Comparison of ENCODE assay signal across 14 mouse cellular contexts in the genomic region with DNA sequence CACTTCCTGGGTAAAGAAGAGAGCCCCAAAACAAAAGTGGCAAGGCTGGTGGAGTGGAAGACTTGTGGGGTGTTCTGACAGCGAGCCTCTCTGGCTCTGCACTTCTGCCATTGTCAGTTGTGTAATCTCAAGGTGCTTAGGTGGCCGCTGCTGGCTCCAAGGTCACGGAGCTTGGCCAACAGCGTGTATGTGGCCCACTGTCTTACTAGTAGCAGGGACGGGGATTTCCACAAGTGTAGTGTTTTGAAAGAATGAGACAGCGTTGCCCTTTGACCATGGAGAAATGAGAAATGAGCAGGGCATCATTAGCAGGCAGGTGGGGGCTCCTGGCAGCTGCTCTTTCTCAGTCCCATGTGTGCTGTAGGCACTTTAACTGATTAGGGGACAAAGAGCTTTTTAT. TPM values are rescaled to one million over a fixed set of nuclear protein-coding genes. Genes with fewer than 3 reads are reported as not detected.
DNase-seq lines count a peak whose midpoint lies in the region; TF ChIP-seq lines count a peak whose summit lies in the region.
"Had no signal": no experiment of that assay in that cellular context is flagged by ENCODE, and none has a peak within 500 bp of the region (broad histone marks: within the 10 kb centered on the region; RNA-seq: fewer than 3 reads in every experiment).

No protein-coding gene starts in this region.

- TF ChIP-seq POLR2A in bone marrow, adult 2 months (IDR thresholded peaks at IDR 0.05; ENCODE audit: borderline replicate concordance, control insufficient read depth, low read depth, low read length), result no peak

- H3K4me3 ChIP-seq in bone marrow, adult 2 months (replicated peaks; ENCODE audit: control insufficient read depth, low read depth, low read length), result no peak overlapping the region
- H3K4me3 ChIP-seq: embryonic facial prominence, embryonic 10.5 days; heart, embryonic 10.5 days; limb, embryonic 12.5 days; stomach, embryonic 15.5 days had no signal

- 0 out of 2 replicates have a peak overlapping the region, but pooled peaks have one; percentile 15 for H3K27ac ChIP-seq in bone marrow, adult 2 months (ENCODE audit: control insufficient read depth, insufficient read depth, low read depth, low read length, poor library complexity)
- H3K27ac ChIP-seq: embryonic facial prominence, embryonic 10.5 days; heart, embryonic 10.5 days; limb, embryonic 12.5 days; stomach, embryonic 15.5 days had no signal

- intact Hi-C loops in left cerebral cortex, postnatal 36 days (cut with DNase I), result no loop called here

- peak; percentile 63 for DNase-seq in adrenal gland, postnatal 14 days
- DNase-seq in adrenal gland, adult 8-10 months, result no peak
- peak; percentile 38 for DNase-seq in kidney, postnatal 14 days
- DNase-seq in kidney, postnatal 10 days, result no peak
- DNase-seq in lung, postnatal 36 days, result peak; percentile 45
- DNase-seq in spleen, postnatal 36 days (ENCODE audit: low spot score in 2 of 2), result no peak
- DNase-seq in left cerebral cortex, postnatal 36 days (ENCODE audit: low spot score in 2 of 2), result no peak
- DNase-seq: cerebellum, adult 11 months; forebrain, postnatal 0 days had no signal

- H3K4me1 ChIP-seq in bone marrow, adult 2 months (ENCODE audit: control insufficient read depth, insufficient read depth, low read length), result peaks cover 4% of the 10 kb centered on the region; the same call in 1 of the 2 replicates

- 40% methylated on average over 6 of the region's 6 CpGs for WGBS in bone marrow, adult 2 months

- no peak for TF ChIP-seq CTCF in bone marrow, adult 2 months (IDR thresholded peaks at IDR 0.05; ENCODE audit: control insufficient read depth, insufficient read depth, low read length)

RNA-seq across cellular contexts. Expression of a gene that starts 3.1 kb away (rescaled TPM):
- total RNA-seq in adrenal gland, postnatal 14 days (2021), result 348 and 368 TPM in 2 replicates
- 100 to 1,000 TPM; 434 to 557 (median 482) TPM for total RNA-seq in adrenal gland, adult 8-10 months (2022)
- 61.3 and 127 TPM in 2 replicates for polyA plus RNA-seq in bone marrow, adult 2 months (2011; ENCODE audit: insufficient read depth, insufficient read length, low replicate concordance, missing spikeins)
- total RNA-seq in left cerebral cortex, postnatal 36 days (2021), result 100 to 1,000 TPM; 258 to 303 TPM

RNA-seq across cellular contexts. Expression of a gene that starts 38.3 kb away (rescaled TPM):
- 7.9 and 9.2 TPM in 2 replicates for total RNA-seq in adrenal gland, postnatal 14 days (2021)
- 10 to 100 TPM; 15.0 to 30.3 (median 18.9) TPM for total RNA-seq in adrenal gland, adult 8-10 months (2022)
- polyA plus RNA-seq in bone marrow, adult 2 months (2011; ENCODE audit: insufficient read depth, insufficient read length, low replicate concordance, missing spikeins), result 6.8 and 20.6 TPM in 2 replicates
- 1 to 10 TPM; 4.8 to 5.5 TPM for total RNA-seq in left cerebral cortex, postnatal 36 days (2021)

RNA-seq across cellular contexts. Expression of a gene that starts 56.7 kb away (rescaled TPM):
- 94.0 and 100 TPM in 2 replicates for total RNA-seq in adrenal gland, postnatal 14 days (2021)
- total RNA-seq in adrenal gland, adult 8-10 months (2022), result 100 to 1,000 TPM; 160 to 191 (median 169) TPM
- polyA plus RNA-seq in bone marrow, adult 2 months (2011; ENCODE audit: insufficient read depth, insufficient read length, low replicate concordance, missing spikeins), result 54.9 and 73.7 TPM in 2 replicates
- total RNA-seq in left cerebral cortex, postnatal 36 days (2021), result 10 to 100 TPM; 52.4 to 54.5 TPM

RNA-seq across cellular contexts. Expression of a gene that starts 56.8 kb away (rescaled TPM):
- total RNA-seq in adrenal gland, postnatal 14 days (2021), result 19.9 and 23.5 TPM in 2 replicates
- total RNA-seq in adrenal gland, adult 8-10 months (2022), result 10 to 100 TPM; 24.1 to 33.3 (median 28.1) TPM
- 16.6 and 19.1 TPM in 2 replicates for polyA plus RNA-seq in bone marrow, adult 2 months (2011; ENCODE audit: insufficient read depth, insufficient read length, low replicate concordance, missing spikeins)
- 10 to 100 TPM; 27.7 to 28.7 TPM for total RNA-seq in left cerebral cortex, postnatal 36 days (2021)

Comparison
In these comparisons a context has a peak if more than half of its experiments do, and no peak if none do; other contexts are left out.
1. DNase-seq: peak in adrenal gland, postnatal 14 days (single experiment), kidney, postnatal 14 days (single experiment) and lung, postnatal 36 days (single experiment); none in adrenal gland, adult 8-10 months (single experiment), kidney, postnatal 10 days (single experiment), spleen, postnatal 36 days (0 of 2) and left cerebral cortex, postnatal 36 days (0 of 2).